Mouse (Mus musculus) ES-Bruce4 (cell line): Measurements from ENCODE around the gene Tmem184b. TPM values are rescaled to one million over a fixed set of nuclear protein-coding genes. Genes with fewer than 3 reads are reported as not detected.

Experiments used
- H3K27ac ChIP-seq: 2 replicates; pipeline ENCODE4 v1.5.1; 2012; ENCODE audit warnings: low read length, inconsistent platforms; ENCODE audit not compliant: insufficient read depth
- H3K27me3 ChIP-seq: 2 replicates; pipeline ENCODE4 v1.6.1; 2012; ENCODE audit warnings: mild to moderate bottlenecking, low read length, inconsistent platforms; ENCODE audit not compliant: control insufficient read depth, poor library complexity, insufficient read depth, severe bottlenecking
- H3K36me3 ChIP-seq: 2 replicates; pipeline ENCODE4 v1.6.1; 2012; ENCODE audit warnings: inconsistent platforms, mild to moderate bottlenecking, low read length, moderate library complexity; ENCODE audit not compliant: control insufficient read depth, poor library complexity, insufficient read depth, severe bottlenecking
- H3K4me1 ChIP-seq: one replicate; pipeline ENCODE4 v1.8.1; 2011; ENCODE audit warnings: low read length; ENCODE audit not compliant: control insufficient read depth, insufficient read depth
- H3K4me3 ChIP-seq: 2 replicates; pipeline ENCODE4 v1.5.1; 2011; ENCODE audit warnings: low read depth, mild to moderate bottlenecking, low read length
- H3K9ac ChIP-seq: 2 replicates; pipeline ENCODE4 v1.6.1; 2012; ENCODE audit warnings: low read depth, mild to moderate bottlenecking, inconsistent platforms; ENCODE audit not compliant: poor library complexity, severe bottlenecking
- H3K9me3 ChIP-seq: replicated peaks from 2 replicates; pipeline ENCODE4 v1.6.1; 2012; ENCODE audit warnings: mild to moderate bottlenecking, low read length, inconsistent platforms; ENCODE audit not compliant: control insufficient read depth, poor library complexity, insufficient read depth, severe bottlenecking
- CTCF ChIP-seq: IDR thresholded peaks from one replicate; pipeline ENCODE4 v1.8.1; 2011; ENCODE audit warnings: low read depth, low read length
- EP300 ChIP-seq: IDR thresholded peaks from 2 replicates; pipeline ENCODE4 v1.6.1; 2011; ENCODE audit warnings: low read depth, low read length; ENCODE audit not compliant: insufficient read depth
- POLR2A ChIP-seq: IDR thresholded peaks from one replicate; pipeline ENCODE4 v1.8.1; 2011; ENCODE audit warnings: low read length; ENCODE audit not compliant: insufficient read depth
- polyA plus RNA-seq: library from polyadenylated mRNA; stranded (reverse); fragments of >200 nt; gene quantifications from 2 replicates; pipeline ENCODE4 v1.2.4, GENCODE M21; 2011; ENCODE audit warnings: low read depth; ENCODE audit not compliant: missing spikeins, insufficient read depth, insufficient read length

Gene Tmem184b
- polyA plus RNA-seq, 1 experiment = 59.6 TPM

- H3K4me1 ChIP-seq = peaks cover 2% of the 10 kb centered on the region
Measured at GRCm38 (mm10) chr15:79325742-79326141, 77.6 kb downstream of the Tmem184b start.

DNA sequence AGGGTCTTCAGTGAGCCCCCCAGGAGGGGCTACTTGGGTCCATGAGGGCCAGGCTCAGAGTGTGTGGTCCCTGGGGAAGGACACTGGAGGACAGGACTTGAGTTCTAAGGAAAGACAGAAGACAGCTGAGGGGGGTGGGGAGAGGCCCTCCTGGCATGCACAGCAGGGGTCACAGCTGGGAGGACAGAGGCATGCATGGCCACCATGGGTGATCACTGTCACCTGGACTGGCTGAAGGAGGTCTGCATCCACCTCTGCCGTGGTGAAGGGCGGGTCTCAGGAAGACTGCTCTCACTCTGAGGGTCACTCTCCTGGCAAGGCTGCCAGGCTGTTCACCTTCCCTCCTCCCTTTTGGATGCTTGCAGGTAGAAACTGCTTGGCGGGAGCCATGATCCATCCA lies 79.0 kb downstream of the Tmem184b start:
- Histone ChIP-seq H3K27me3 (no peaks in the 10 kb centered on the region), H3K4me3 (no peak overlapping the region), H3K36me3 (no peaks in the 10 kb centered on the region), H3K9me3 (no peaks in the 10 kb centered on the region), H3K9ac (no peak overlapping the region), H3K4me1 (peaks cover 2% of the 10 kb centered on the region), H3K27ac (no peak overlapping the region)
- TF ChIP-seq EP300 (no peak), CTCF (no peak), POLR2A (no peak)

More at GRCm38 (mm10) chr15:79325742-79326141, 77.6 kb downstream of the Tmem184b start:
- Histone ChIP-seq H3K4me3 (no peak overlapping the region), H3K9ac (no peak overlapping the region), H3K27ac (no peak overlapping the region), H3K36me3 (no peaks in the 10 kb centered on the region), H3K27me3 (no peaks in the 10 kb centered on the region), H3K9me3 (no peaks in the 10 kb centered on the region)
- no peak for TF ChIP-seq POLR2A
- no peak for TF ChIP-seq EP300
- no peak for TF ChIP-seq CTCF

DNA sequence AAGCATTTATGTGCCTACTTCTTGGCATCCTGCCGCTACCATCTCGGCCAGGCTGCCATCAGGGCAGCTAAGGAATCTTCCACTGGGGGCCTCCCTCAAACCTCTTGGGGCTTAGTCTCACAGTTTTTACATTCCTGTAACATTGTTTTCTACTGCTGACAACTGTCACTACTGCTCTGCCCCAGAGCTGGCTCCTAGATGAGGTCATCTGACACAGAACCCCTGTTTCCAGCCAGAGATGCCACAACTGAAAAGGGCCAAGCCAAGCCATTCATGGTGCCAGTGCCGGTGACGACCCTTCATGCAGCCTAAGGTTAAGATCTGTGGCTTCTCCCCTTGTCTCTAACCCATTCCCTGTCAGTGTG lies 79.6 kb downstream of the Tmem184b start:
- Histone ChIP-seq H3K4me1 (peaks cover 2% of the 10 kb centered on the region), H3K27ac (no peak overlapping the region), H3K36me3 (no peaks in the 10 kb centered on the region), H3K9me3 (no peaks in the 10 kb centered on the region), H3K9ac (no peak overlapping the region), H3K4me3 (no peak overlapping the region), H3K27me3 (no peaks in the 10 kb centered on the region)
- TF ChIP-seq POLR2A = no peak
- no peak for TF ChIP-seq CTCF
- TF ChIP-seq EP300 = no peak

DNA sequence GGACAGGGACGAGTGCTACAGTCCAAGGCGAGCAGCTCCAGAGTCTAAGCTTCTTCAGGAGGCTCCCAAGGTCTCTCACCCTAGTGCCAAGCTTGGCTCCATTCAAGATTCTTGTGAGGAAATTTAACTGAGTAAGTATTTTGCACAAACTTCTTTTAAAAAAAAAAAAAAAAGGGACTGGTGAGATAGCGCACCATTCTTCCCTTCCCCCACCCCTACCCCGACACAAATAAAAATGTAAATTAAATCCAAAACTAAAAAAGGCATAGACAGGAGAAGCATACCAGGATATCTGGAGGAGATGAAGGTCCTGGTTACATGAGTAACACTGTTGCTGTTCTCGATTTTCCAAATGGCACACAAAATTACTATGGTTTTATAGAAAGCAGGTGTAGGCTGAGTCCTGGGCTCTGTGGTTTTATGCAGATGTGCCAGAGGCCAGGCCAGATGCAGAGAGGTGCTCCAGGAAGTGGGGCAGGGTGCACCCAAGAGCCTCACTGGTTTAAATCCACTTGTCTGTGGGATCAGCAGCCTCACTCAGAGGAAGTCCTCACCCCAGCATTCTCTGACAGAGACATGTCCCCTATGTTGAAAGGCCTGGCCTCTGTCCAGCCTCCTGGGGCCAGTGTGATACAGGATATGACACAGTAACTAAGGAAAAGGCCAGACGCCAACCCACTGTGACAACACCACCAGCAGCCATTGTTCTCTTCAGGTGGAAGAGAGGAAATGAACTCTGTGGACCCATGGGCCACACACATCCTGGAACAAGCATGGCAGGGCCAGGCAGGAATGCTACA lies 80.2 kb downstream of the Tmem184b start:
- no peak overlapping the region for H3K4me3 ChIP-seq
- H3K4me1 ChIP-seq = peaks cover 2% of the 10 kb centered on the region
- H3K27me3 ChIP-seq = no peaks in the 10 kb centered on the region
- TF ChIP-seq CTCF (no peak), POLR2A (no peak), EP300 (no peak)
- no peaks in the 10 kb centered on the region for H3K9me3 ChIP-seq
- H3K36me3 ChIP-seq = no peaks in the 10 kb centered on the region
- no peak overlapping the region for H3K27ac ChIP-seq
- H3K9ac ChIP-seq = no peak overlapping the region

DNA sequence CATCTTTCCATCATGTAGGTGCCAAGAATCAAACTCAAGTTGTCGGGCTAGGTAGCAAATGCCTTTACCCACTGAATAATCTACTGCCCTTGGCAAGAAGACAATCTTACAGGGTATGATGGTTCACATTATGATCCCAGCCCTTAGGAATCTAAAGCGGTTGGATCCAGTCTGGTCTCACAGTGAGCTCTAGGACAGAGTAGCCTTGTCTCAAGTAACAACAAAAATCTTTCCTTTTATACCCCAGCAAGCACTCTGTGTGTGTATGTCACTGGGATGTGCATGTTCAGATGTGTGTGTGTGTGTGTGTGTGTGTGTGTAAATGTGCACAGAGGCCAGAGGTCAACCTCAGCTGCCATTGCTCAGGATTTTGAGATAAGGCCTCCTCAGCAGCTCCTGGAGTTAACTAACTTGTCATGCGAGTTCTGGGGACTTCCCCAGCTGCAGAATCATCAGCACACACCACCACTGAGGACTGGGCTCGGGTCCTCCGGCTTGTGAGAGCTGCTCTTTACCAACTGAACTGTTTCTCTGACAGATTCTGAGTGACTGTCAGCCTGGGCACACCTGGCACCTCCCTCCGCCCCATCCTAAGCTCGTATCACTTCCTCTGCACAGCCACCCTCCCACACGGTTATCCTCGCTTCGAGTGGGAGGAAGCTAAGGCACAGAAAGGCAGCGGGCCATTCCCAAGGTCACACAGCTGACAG lies 80.9 kb downstream of the Tmem184b start:
- TF ChIP-seq EP300 (no peak), CTCF (no peak), POLR2A (no peak)
- no peak overlapping the region for H3K9ac ChIP-seq
- no peaks in the 10 kb centered on the region for H3K9me3 ChIP-seq
- H3K4me3 ChIP-seq = no peak overlapping the region
- H3K36me3 ChIP-seq = no peaks in the 10 kb centered on the region
- peaks cover 2% of the 10 kb centered on the region for H3K4me1 ChIP-seq
- no peaks in the 10 kb centered on the region for H3K27me3 ChIP-seq
- no peak overlapping the region for H3K27ac ChIP-seq

- Histone ChIP-seq H3K27ac (no peak overlapping the region), H3K9ac (no peak overlapping the region), H3K36me3 (no peaks in the 10 kb centered on the region), H3K27me3 (no peaks in the 10 kb centered on the region), H3K4me1 (peaks cover 2% of the 10 kb centered on the region), H3K9me3 (no peaks in the 10 kb centered on the region), H3K4me3 (no peak overlapping the region)
- TF ChIP-seq EP300 (no peak), CTCF (no peak), POLR2A (no peak)
Measured at GRCm38 (mm10) chr15:79321733-79322190, 81.6 kb downstream of the Tmem184b start.
